Mouse (Mus musculus): ENCODE measurements around the gene Ptrh1.

- TF ChIP-seq CHD2 (IDR thresholded peaks at IDR 0.05; ENCODE audit: low read depth, low read length) (no peak), HCFC1 (IDR thresholded peaks at IDR 0.05; ENCODE audit: borderline replicate concordance, insufficient read depth, low read length) (no peak), ZC3H11A (IDR thresholded peaks at IDR 0.05; ENCODE audit: borderline replicate concordance, low read depth, low read length) (no peak), ZNF384 (IDR thresholded peaks at IDR 0.05; ENCODE audit: low read depth, low read length) (no peak), MAFK (IDR thresholded peaks at IDR 0.05; ENCODE audit: insufficient read depth, low read depth, low read length) (no peak)
Observed at GRCm38 (mm10) chr2:32823153-32823552, 47.6 kb downstream of the Ptrh1 start.
